Mouse (Mus musculus): Measurements from ENCODE around the gene Oxsr1.
"Not testable (repeated sequence)": the region's sequence is repeated elsewhere in the genome, so short reads cannot be mapped to it uniquely, and the experiment has no call there.

Gene Oxsr1

GRCm38 (mm10) chr9:119322289-119323259 is at the start of gene Oxsr1:
Gene Oxsr1 (minus strand): TSS chr9:119322427.
- DNase-seq (ENCODE audit: extremely low spot score) = peak; percentile 97

GRCm38 (mm10) chr9:119371251-119371650 is 49.0 kb upstream of the Oxsr1 start:
- no peak for DNase-seq (ENCODE audit: extremely low spot score)

GRCm38 (mm10) chr9:119370770-119371169 is 48.5 kb upstream of the Oxsr1 start:
- DNase-seq (ENCODE audit: extremely low spot score) = not testable (repeated sequence)

GRCm38 (mm10) chr9:119368367-119368766 is 46.1 kb upstream of the Oxsr1 start:
- no peak for DNase-seq (ENCODE audit: extremely low spot score)

- no peak for DNase-seq (ENCODE audit: extremely low spot score)
Observed at GRCm38 (mm10) chr9:119365284-119365683, 43.1 kb upstream of the Oxsr1 start, which contains the start of gene Slc22a14. Gene Slc22a14 (minus strand): TSS chr9:119365553.

GRCm38 (mm10) chr9:119363229-119363628 is 41.0 kb upstream of the Oxsr1 start:
- no peak for DNase-seq (ENCODE audit: extremely low spot score)

GRCm38 (mm10) chr9:119361416-119361815 is 39.2 kb upstream of the Oxsr1 start:
- no peak for DNase-seq (ENCODE audit: extremely low spot score)

GRCm38 (mm10) chr9:119358058-119358429 is 35.8 kb upstream of the Oxsr1 start:
- no peak for DNase-seq (ENCODE audit: extremely low spot score)

- DNase-seq (ENCODE audit: extremely low spot score) = peak; percentile 89
Observed at GRCm38 (mm10) chr9:119357331-119358057, 35.3 kb upstream of the Oxsr1 start, which contains the start of gene Xylb. Gene Xylb (plus strand): TSS chr9:119357381.

GRCm38 (mm10) chr9:119355943-119356342 is 33.7 kb upstream of the Oxsr1 start:
- no peak for DNase-seq (ENCODE audit: extremely low spot score)

GRCm38 (mm10) chr9:119353926-119354325 is 31.7 kb upstream of the Oxsr1 start:
- DNase-seq (ENCODE audit: extremely low spot score) = no peak

GRCm38 (mm10) chr9:119352060-119352459 is 29.8 kb upstream of the Oxsr1 start:
- peak; percentile 77 for DNase-seq (ENCODE audit: extremely low spot score)

- DNase-seq (ENCODE audit: extremely low spot score) = no peak
Observed at GRCm38 (mm10) chr9:119350947-119351705, 28.9 kb upstream of the Oxsr1 start.

GRCm38 (mm10) chr9:119350531-119350930 is 28.3 kb upstream of the Oxsr1 start:
- DNase-seq (ENCODE audit: extremely low spot score) = no peak

GRCm38 (mm10) chr9:119346376-119346775 is 24.1 kb upstream of the Oxsr1 start:
- no peak for DNase-seq (ENCODE audit: extremely low spot score)

- DNase-seq (ENCODE audit: extremely low spot score) = no peak
Observed at GRCm38 (mm10) chr9:119342728-119343127, 20.5 kb upstream of the Oxsr1 start.

- peak; percentile 93 for DNase-seq (ENCODE audit: extremely low spot score)
Observed at GRCm38 (mm10) chr9:119340909-119341816, 18.9 kb upstream of the Oxsr1 start, which contains the start of gene Myd88. Gene Myd88 (minus strand): TSS chr9:119341411.

GRCm38 (mm10) chr9:119340212-119340580 is 18.0 kb upstream of the Oxsr1 start:
- no peak for DNase-seq (ENCODE audit: extremely low spot score)

GRCm38 (mm10) chr9:119339558-119340211 is 17.5 kb upstream of the Oxsr1 start, which contains the start of gene Acaa1a:
Gene Acaa1a (plus strand): TSS chr9:119339676.
- DNase-seq (ENCODE audit: extremely low spot score) = peak; percentile 57

- no peak for DNase-seq (ENCODE audit: extremely low spot score)
Observed at GRCm38 (mm10) chr9:119339106-119339505, 16.9 kb upstream of the Oxsr1 start.

Data from embryo, embryonic 9.5 days (tissue).